Mouse (Mus musculus): ENCODE results near the gene Dop1b.
A peak's percentile ranks its signal among the peaks of the same experiment; 100 is the strongest.

Gene Dop1b

GRCm38 (mm10) chr16:93831627-93832395 lies 120.1 kb downstream of the Dop1b start, which contains the start of gene Morc3:
TSS of gene Morc3 (plus strand) at chr16:93832121.
- DNase-seq = peak; percentile 99

DNA sequence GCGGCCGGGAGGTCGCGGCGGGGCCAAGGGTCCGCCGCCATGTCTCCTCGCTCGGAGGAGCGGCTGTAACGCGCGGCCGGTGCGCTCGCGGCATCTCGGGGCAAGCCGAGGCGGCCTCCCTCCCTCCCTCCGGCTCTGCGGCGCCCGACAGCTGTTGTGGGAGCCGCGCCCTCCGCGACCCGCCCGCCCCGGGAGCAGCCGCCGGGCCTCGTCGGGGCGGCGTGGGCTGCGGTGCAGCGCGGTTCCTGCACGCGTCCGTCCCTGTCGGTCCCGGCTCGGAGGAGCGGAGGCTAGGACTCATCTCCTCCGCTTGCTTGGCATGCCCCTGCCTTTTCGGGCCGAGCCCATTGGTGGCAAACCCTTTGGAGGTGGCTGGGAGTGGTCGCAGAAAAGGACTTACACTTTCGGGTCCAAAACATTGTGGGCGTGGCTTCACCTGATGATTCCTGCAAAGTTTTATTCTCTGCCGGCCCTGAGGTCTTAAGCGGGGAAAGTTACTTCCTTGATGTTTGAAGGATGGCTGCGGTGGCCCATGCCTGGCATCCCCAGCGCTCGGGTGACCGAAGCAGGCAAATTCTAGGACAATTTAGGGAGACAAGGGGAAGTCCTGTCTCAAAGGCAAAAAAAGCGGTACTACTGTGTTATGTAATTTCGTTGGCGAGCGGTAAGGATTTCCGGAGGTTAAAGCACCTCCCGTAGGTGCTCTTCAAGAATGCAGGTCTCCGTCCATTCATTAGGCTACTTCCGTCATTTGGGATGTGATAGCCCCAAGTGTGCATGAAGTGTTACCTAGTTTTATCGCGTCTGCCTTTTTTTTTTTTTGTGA lies 121.0 kb downstream of the Dop1b start:
- no peak for DNase-seq

DNA sequence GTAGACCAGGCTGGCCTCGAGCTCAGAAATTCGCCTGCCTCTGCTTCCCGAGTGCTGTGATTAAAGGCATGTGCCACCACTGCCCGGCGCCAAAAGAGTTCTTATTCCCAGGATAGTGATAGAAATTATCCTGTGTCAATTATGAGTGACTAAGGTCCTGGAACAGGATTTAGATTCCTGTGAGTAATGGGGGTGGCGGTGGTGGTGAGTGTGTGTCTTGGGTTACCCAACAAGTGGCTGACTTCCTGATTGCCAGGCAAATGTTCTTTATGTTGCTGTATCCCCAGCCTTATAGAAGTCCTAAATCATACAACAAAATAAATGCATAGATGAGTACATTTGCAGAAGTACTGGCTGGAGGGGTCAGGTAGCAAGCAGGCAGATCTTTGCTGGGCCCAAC lies 121.8 kb downstream of the Dop1b start:
- no peak for DNase-seq

DNA sequence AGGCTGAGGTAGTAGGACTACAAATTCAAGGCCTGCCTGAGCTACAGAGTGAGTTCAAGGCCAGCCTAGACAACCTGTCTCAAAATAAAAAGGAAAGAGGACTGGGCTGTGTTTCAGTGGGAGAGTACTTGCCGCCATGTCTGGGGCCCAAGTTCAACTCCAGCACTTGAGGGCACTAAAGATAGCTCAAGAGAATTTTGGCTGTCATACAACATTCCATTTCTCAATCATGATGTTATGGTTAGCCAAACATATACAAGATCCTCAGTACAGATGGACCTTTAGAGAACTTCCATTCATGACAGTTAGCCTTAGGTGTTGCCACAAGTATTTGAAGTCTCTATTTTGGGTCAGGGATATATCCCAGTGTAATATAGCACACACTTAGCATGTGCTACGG lies 122.4 kb downstream of the Dop1b start:
- no peak for DNase-seq

- no peak for DNase-seq
Measured at GRCm38 (mm10) chr16:93839049-93839448, 127.3 kb downstream of the Dop1b start.

- DNase-seq = no peak
Measured at GRCm38 (mm10) chr16:93850527-93850926, 138.8 kb downstream of the Dop1b start.

DNA sequence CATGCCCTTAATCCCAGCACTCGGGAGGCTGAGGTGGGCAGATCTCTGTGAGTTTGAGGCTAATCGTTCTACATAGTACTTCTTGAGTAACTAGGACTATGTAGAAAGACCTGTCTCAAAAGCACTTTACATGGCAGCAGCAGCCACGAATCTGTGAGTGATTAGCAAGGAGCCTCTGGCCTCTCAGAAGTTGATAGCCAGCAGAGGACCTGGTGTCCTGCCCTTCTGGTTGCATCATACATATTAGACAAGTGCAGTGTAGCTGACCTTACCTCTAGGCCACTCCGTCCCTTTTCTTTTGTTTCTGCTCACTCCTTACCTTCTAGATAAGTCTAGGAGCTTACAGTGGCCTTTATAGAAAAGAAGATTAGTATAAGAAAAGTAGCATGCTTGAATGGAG lies 148.3 kb downstream of the Dop1b start:
- DNase-seq = no peak
